Mouse (Mus musculus): Measurements from ENCODE around the gene Tlcd1.
"Not testable (repeated sequence)": the region's sequence is repeated elsewhere in the genome, so short reads cannot be mapped to it uniquely, and the experiment has no call there.

Tlcd1 gene

GRCm38 (mm10) chr11:78176402-78176862 is at the start of gene Tlcd1, which contains the start of gene Nek8:
Gene Tlcd1 (plus strand): TSS chr11:78176711.
Gene Nek8 (minus strand): TSS chr11:78176675.
- DNase-seq = peak; percentile 99

- DNase-seq = no peak
These were observed 49.8 kb upstream of the Tlcd1 start for GRCm38 (mm10) chr11:78126739-78127138.

- no peak for DNase-seq
These were observed 47.1 kb upstream of the Tlcd1 start for GRCm38 (mm10) chr11:78129458-78129857.

- no peak for DNase-seq
These were observed 42.6 kb upstream of the Tlcd1 start for GRCm38 (mm10) chr11:78133915-78134314.

- DNase-seq = no peak
These were observed 42.2 kb upstream of the Tlcd1 start for GRCm38 (mm10) chr11:78134344-78134743.

GRCm38 (mm10) chr11:78135314-78135713 is 41.2 kb upstream of the Tlcd1 start:
- DNase-seq = not testable (repeated sequence)

- no peak for DNase-seq
These were observed 40.4 kb upstream of the Tlcd1 start for GRCm38 (mm10) chr11:78136132-78136531.

GRCm38 (mm10) chr11:78137584-78137983 is 38.9 kb upstream of the Tlcd1 start:
- DNase-seq = no peak

GRCm38 (mm10) chr11:78138023-78138422 is 38.5 kb upstream of the Tlcd1 start:
- no peak for DNase-seq

GRCm38 (mm10) chr11:78140665-78141064 is 35.8 kb upstream of the Tlcd1 start:
- DNase-seq = no peak

- DNase-seq = no peak
These were observed 33.0 kb upstream of the Tlcd1 start for GRCm38 (mm10) chr11:78143520-78143919.

GRCm38 (mm10) chr11:78146168-78146567 is 30.3 kb upstream of the Tlcd1 start:
- no peak for DNase-seq

- no peak for DNase-seq
These were observed 29.6 kb upstream of the Tlcd1 start for GRCm38 (mm10) chr11:78146707-78147543.

GRCm38 (mm10) chr11:78151161-78151560 is 25.4 kb upstream of the Tlcd1 start:
- peak; percentile 60 for DNase-seq

- DNase-seq = no peak
These were observed 23.9 kb upstream of the Tlcd1 start for GRCm38 (mm10) chr11:78152299-78153231.

GRCm38 (mm10) chr11:78153778-78154177 is 22.7 kb upstream of the Tlcd1 start:
- DNase-seq = no peak

GRCm38 (mm10) chr11:78155674-78156073 is 20.8 kb upstream of the Tlcd1 start:
- DNase-seq = no peak

- DNase-seq = no peak
These were observed 20.3 kb upstream of the Tlcd1 start for GRCm38 (mm10) chr11:78156156-78156699.

- peak; percentile 82 for DNase-seq
These were observed 17.4 kb upstream of the Tlcd1 start for GRCm38 (mm10) chr11:78159096-78159495.

- DNase-seq = no peak
These were observed 17.0 kb upstream of the Tlcd1 start for GRCm38 (mm10) chr11:78159557-78159956.

- DNase-seq = no peak
These were observed 16.3 kb upstream of the Tlcd1 start for GRCm38 (mm10) chr11:78160171-78160570.

- DNase-seq = no peak
These were observed 15.8 kb upstream of the Tlcd1 start for GRCm38 (mm10) chr11:78160675-78161074.

GRCm38 (mm10) chr11:78161169-78161568 is 15.3 kb upstream of the Tlcd1 start:
- no peak for DNase-seq
